Mouse (Mus musculus) left cerebral cortex, adult 18-20 months (tissue): Measurements from ENCODE around the gene Cdyl. TPM values are rescaled to one million over a fixed set of nuclear protein-coding genes. Genes with fewer than 3 reads are reported as not detected.
A peak's percentile ranks its signal among the peaks of the same experiment; 100 is the strongest.

Experiments used
- DNase-seq, 2 experiments: peaks; one replicate each; pipeline ENCODE4 v3.0.0; 2021 to 2022; ENCODE audit warnings: low spot score in 2 of 2, mixed read lengths in 1 of 2
- total RNA-seq, 2 experiments: library from RNA; stranded (reverse); gene quantifications; 2 replicates each; pipeline ENCODE4 v1.2.3; 2021

Cdyl gene
- total RNA-seq, 2 experiments from 2014 or later: 55.6 to 63.4 TPM

- no peak for DNase-seq
These were observed 26.6 kb downstream of the Cdyl start for GRCm38 (mm10) chr13:35686273-35686672.

- no peak for DNase-seq
These were observed 29.9 kb downstream of the Cdyl start for GRCm38 (mm10) chr13:35689560-35689959.

- DNase-seq: no peak
These were observed 58.0 kb downstream of the Cdyl start for GRCm38 (mm10) chr13:35717658-35718057.

GRCm38 (mm10) chr13:35719581-35719980 lies 59.9 kb downstream of the Cdyl start:
- no peak for DNase-seq

- DNase-seq: no peak
These were observed 63.4 kb downstream of the Cdyl start for GRCm38 (mm10) chr13:35723073-35723472.

- no peak for DNase-seq
These were observed 66.4 kb downstream of the Cdyl start for GRCm38 (mm10) chr13:35726025-35726424.

- no peak for DNase-seq
These were observed 72.5 kb downstream of the Cdyl start for GRCm38 (mm10) chr13:35732131-35732530.

- DNase-seq: no peak
These were observed 73.4 kb downstream of the Cdyl start for GRCm38 (mm10) chr13:35732891-35733596.

- no peak for DNase-seq
These were observed 77.9 kb downstream of the Cdyl start for GRCm38 (mm10) chr13:35737565-35737964.

- DNase-seq: no peak
These were observed 78.6 kb downstream of the Cdyl start for GRCm38 (mm10) chr13:35738210-35738609.

GRCm38 (mm10) chr13:35739473-35739872 lies 79.8 kb downstream of the Cdyl start:
- DNase-seq: no peak

- peak in 1 of 2 experiments; percentile 43 for DNase-seq
These were observed 80.8 kb downstream of the Cdyl start for GRCm38 (mm10) chr13:35740301-35741039.

- peak; percentile 72 to 81 for DNase-seq
These were observed 81.5 kb downstream of the Cdyl start for GRCm38 (mm10) chr13:35741040-35741619.

- peak; percentile 46 to 50 for DNase-seq
These were observed 82.2 kb downstream of the Cdyl start for GRCm38 (mm10) chr13:35741620-35742421.

- DNase-seq: no peak
These were observed 83.1 kb downstream of the Cdyl start for GRCm38 (mm10) chr13:35742696-35743095.

GRCm38 (mm10) chr13:35743196-35743595 lies 83.6 kb downstream of the Cdyl start:
- no peak for DNase-seq

- no peak for DNase-seq
These were observed 89.6 kb downstream of the Cdyl start for GRCm38 (mm10) chr13:35749194-35749593.

GRCm38 (mm10) chr13:35749680-35750079 lies 90.0 kb downstream of the Cdyl start:
- DNase-seq: no peak

GRCm38 (mm10) chr13:35752046-35752445 lies 92.4 kb downstream of the Cdyl start:
- DNase-seq: no peak

- DNase-seq: no peak
These were observed 95.4 kb downstream of the Cdyl start for GRCm38 (mm10) chr13:35755002-35755401.

GRCm38 (mm10) chr13:35755655-35756283 lies 96.1 kb downstream of the Cdyl start:
- no peak for DNase-seq
